Mouse (Mus musculus): ENCODE measurements around the gene Fbxl13. TPM values are rescaled to one million over a fixed set of nuclear protein-coding genes. Genes with fewer than 3 reads are reported as not detected.
"Not testable (repeated sequence)": the region's sequence is repeated elsewhere in the genome, so short reads cannot be mapped to it uniquely, and the experiment has no call there.

Gene Fbxl13
- polyA plus RNA-seq, 1 experiment from 2014 or later: 0.40 TPM

DNA sequence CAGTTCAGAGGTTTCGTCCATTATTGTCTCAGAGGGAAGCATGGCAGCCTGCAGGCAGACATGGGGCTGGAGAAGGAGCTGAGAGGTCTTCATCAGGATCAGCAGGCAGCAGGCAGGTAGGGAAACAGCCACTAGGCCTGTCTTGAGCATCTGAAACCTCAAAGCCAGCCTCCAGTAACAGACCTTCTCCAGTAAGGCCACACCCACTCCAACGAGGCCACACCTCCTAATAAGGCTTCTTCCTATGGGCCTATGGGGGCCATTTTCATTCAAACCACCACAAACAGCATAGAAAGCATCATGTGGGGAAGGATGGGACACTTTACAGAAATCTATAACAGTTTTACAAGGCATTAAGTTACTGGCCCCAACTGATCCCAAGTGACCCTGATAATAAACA lies 5.3 kb upstream of the Fbxl13 start:
- no peak overlapping the region for H3K4me3 ChIP-seq
- peaks cover 11% of the 10 kb centered on the region for H3K4me1 ChIP-seq
- no peak for ATAC-seq (ENCODE audit: low FRiP score, low read depth)
- H3K27me3 ChIP-seq: no peaks in the 10 kb centered on the region
- no peaks in the 10 kb centered on the region for H3K9me3 ChIP-seq
- H3K27ac ChIP-seq (replicated peaks): no peak overlapping the region
- no peak overlapping the region for H3K9ac ChIP-seq (replicated peaks)
- 79% methylated on average over 2 of the region's 2 CpGs for WGBS
- no peak overlapping the region for H3K4me2 ChIP-seq (replicated peaks)
- H3K36me3 ChIP-seq: peaks cover 63% of the 10 kb centered on the region

DNA sequence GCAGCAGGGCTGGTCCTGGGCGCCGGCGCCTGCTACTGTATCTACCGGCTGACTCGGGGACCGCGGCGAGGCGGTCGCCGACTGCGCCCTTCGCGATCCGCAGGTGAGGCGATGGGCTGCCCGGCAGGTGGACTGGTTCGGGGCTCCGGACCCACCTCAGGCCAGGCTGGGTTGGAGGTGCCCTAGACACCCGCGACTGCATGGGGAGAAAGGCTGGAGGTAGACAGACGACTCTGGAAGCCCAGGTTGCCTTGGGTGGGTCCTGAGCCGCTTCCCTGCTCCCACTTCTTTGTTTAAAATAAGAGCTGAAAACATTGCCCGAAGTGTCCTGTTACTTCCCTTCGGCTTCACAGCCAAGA lies 678 bp upstream of the Fbxl13 start:
- peak overlapping the region; percentile 89 for H3K9ac ChIP-seq (replicated peaks)
- H3K36me3 ChIP-seq: peaks cover 31% of the 10 kb centered on the region
- peak overlapping the region; percentile 89 for H3K4me3 ChIP-seq
- H3K4me1 ChIP-seq: peaks cover 17% of the 10 kb centered on the region
- ATAC-seq (ENCODE audit: low FRiP score, low read depth): no peak
- no peaks in the 10 kb centered on the region for H3K9me3 ChIP-seq
- peak overlapping the region; percentile 94 for H3K27ac ChIP-seq (replicated peaks)
- peaks cover 12% of the 10 kb centered on the region for H3K27me3 ChIP-seq
- 0% methylated on average over 25 of the region's 25 CpGs for WGBS
- H3K4me2 ChIP-seq (replicated peaks): peak overlapping the region; percentile 74

DNA sequence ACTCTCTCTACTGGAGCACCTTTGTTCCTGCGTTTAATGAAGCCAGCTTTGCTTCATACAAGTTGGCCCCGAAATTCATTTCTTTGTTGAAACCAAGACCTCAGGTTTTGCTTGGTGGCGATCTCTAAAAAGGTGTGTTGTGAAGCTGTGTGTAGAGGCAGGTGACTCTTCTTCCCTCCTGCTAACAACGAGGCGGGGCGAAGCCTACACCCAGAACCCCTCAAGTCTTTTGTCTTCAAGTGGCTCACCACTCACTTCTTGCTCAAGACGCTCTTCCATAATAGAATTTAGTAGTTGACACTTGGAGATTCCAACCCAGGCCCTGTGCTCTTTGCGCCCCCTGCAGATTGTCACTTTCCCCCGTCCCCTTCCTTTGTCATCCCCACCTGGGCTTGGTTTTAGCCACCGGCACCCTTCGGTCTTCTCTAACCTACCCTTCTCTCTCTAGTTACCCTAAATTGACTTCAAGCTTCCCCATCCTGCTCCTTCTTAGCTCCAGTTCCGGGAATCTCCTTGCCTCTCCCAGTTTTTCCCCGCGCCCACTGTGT lies 469 bp downstream of the Fbxl13 start:
- Histone ChIP-seq H3K9ac (replicated peaks) (peak overlapping the region; percentile 43), H3K9me3 (no peaks in the 10 kb centered on the region), H3K4me3 (peak overlapping the region; percentile 89), H3K27ac (replicated peaks) (peak overlapping the region; percentile 94), H3K36me3 (peaks cover 20% of the 10 kb centered on the region), H3K27me3 (peaks cover 12% of the 10 kb centered on the region), H3K4me1 (peaks cover 17% of the 10 kb centered on the region), H3K4me2 (replicated peaks) (peak overlapping the region; percentile 74)
- no peak; the same call in 1 of the 2 replicates for ATAC-seq (ENCODE audit: low FRiP score, low read depth)
- 13% methylated on average over 14 of the region's 14 CpGs for WGBS

DNA sequence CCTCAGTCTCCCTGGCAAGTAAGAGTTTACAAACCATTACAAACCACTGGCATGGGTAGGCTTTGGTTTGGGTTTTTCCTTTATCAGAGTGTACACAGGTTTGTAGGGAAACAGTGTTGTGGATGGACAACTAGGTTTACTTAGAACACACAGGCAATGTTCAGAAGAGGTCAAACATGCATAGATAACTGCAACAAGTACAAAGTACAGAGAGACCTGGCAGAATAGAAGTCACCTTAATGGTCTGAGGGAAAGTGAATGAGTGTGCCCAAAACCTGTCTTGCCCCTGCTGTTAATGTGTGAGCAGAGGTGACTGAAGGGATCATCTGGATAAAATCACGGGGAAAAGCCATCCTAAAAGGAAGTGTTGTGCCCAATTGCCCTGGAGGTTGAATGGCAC lies 1.8 kb downstream of the Fbxl13 start:
- ATAC-seq (ENCODE audit: low FRiP score, low read depth): no peak
- WGBS: 41% methylated on average over 1 of the region's 1 CpGs
- peaks cover 8% of the 10 kb centered on the region for H3K36me3 ChIP-seq
- H3K4me3 ChIP-seq: no peak overlapping the region
- H3K9me3 ChIP-seq: no peaks in the 10 kb centered on the region
- H3K4me2 ChIP-seq (replicated peaks): no peak overlapping the region
- H3K27ac ChIP-seq (replicated peaks): no peak overlapping the region
- peaks cover 17% of the 10 kb centered on the region for H3K4me1 ChIP-seq
- H3K9ac ChIP-seq (replicated peaks): no peak overlapping the region
- peaks cover 12% of the 10 kb centered on the region for H3K27me3 ChIP-seq

DNA sequence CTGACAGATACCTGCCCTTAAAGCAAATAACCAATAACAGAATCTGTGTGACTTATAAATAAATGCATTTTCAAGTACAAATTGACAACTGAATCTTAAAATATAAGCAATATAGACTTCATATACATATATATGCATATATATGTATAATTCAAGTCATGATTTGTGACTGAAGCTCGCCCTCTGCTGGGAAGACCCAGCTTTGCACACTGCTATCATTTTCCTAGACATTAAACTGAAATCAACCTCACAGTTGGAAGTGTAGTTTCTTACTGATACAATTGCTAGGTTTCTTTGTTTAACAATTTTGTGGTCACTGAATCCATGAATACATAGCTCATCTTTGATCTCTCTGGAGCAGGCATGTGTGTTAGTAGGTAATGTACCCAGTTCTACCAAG lies 4.5 kb downstream of the Fbxl13 start:
- no peaks in the 10 kb centered on the region for H3K36me3 ChIP-seq
- H3K27ac ChIP-seq (replicated peaks): no peak overlapping the region
- peaks cover 12% of the 10 kb centered on the region for H3K27me3 ChIP-seq
- no peak overlapping the region for H3K4me2 ChIP-seq (replicated peaks)
- H3K9me3 ChIP-seq: no peaks in the 10 kb centered on the region
- ATAC-seq (ENCODE audit: low FRiP score, low read depth): no peak
- no peak overlapping the region for H3K9ac ChIP-seq (replicated peaks)
- no peak overlapping the region for H3K4me3 ChIP-seq
- WGBS: 3% methylated on average over 1 of the region's 1 CpGs
- peaks cover 6% of the 10 kb centered on the region for H3K4me1 ChIP-seq

DNA sequence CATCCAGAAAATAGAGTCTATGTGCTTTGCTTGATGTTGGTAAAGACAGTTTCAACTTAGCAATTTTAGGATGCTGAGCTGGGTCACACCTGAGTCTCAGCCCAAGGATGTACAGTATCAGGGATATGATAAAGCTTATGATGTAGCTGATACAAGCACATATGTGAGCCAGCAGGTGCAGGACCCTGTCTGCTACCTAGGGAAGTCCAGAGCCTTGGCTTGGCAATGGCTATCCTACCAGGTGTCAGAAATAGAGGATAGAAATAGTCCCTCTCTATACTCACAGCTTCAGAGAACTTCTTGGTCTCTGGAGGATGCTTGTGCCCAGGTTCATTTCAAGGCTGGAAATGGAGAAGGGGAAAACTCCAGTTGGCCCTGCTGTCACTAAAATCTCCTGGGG lies 19.5 kb downstream of the Fbxl13 start:
- no peak for ATAC-seq (ENCODE audit: low FRiP score, low read depth)
- H3K9me3 ChIP-seq: no peaks in the 10 kb centered on the region
- H3K4me1 ChIP-seq: no peaks in the 10 kb centered on the region
- H3K9ac ChIP-seq (replicated peaks): no peak overlapping the region
- no peaks in the 10 kb centered on the region for H3K27me3 ChIP-seq
- no peak overlapping the region for H3K27ac ChIP-seq (replicated peaks)
- no peak overlapping the region for H3K4me3 ChIP-seq
- H3K36me3 ChIP-seq: no peaks in the 10 kb centered on the region
- H3K4me2 ChIP-seq (replicated peaks): no peak overlapping the region

DNA sequence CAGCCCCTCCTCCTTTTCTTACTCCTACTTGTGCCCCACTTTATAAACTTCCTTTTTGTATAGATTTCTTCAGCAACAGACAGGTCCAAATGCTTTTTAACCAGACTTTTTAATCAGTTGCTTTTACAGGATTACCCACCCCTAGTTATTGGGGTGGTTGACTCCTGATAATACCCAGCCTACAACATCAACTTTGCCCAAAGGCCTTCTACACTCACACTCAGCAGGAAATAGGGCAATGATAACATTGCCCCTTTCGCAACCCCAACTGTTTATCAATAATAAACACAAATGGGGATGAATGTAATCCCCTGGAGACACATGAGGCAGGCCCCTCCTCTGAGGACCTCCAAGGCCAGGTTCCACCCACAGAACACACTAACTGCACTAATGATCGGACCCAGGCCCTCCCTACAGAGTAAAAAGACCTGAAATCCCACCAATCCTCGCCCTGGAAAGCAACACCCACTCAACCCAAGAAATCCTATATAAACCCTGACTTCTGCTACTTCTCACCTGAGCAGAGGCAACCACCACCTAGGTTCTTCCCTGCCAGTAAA lies 28.9 kb downstream of the Fbxl13 start:
- Histone ChIP-seq H3K36me3 (no peaks in the 10 kb centered on the region), H3K27ac (replicated peaks) (no peak overlapping the region), H3K27me3 (no peaks in the 10 kb centered on the region), H3K9me3 (no peaks in the 10 kb centered on the region), H3K9ac (replicated peaks) (no peak overlapping the region), H3K4me1 (no peaks in the 10 kb centered on the region), H3K4me3 (no peak overlapping the region), H3K4me2 (replicated peaks) (no peak overlapping the region)
- ATAC-seq (ENCODE audit: low FRiP score, low read depth): no peak
- 76% methylated on average over 3 of the region's 3 CpGs for WGBS

DNA sequence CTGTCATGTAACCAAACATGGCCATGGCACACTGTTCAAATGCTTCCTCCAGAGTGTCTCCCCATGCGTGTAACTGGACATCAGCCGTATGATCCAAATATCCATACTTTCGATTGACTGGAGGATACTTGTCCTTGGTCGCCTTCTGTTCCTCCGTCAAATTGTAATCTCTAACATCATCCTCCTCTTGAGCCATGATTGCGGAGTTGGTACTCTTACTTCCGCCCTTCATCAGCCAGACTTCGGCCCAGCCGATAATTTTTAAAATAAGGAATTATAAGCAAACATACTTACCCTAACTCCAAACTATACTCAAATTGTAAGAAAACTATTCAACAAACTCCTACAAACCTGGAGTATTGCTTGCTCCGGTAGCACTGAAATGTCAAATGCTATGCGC lies 31.1 kb downstream of the Fbxl13 start:
- not testable (repeated sequence) for H3K36me3 ChIP-seq; H3K9ac ChIP-seq (replicated peaks); H3K4me1 ChIP-seq; H3K4me3 ChIP-seq; H3K27ac ChIP-seq (replicated peaks); ATAC-seq (ENCODE audit: low FRiP score, low read depth); H3K9me3 ChIP-seq; H3K27me3 ChIP-seq; H3K4me2 ChIP-seq (replicated peaks)
- 96% methylated on average over 11 of the region's 11 CpGs for WGBS

DNA sequence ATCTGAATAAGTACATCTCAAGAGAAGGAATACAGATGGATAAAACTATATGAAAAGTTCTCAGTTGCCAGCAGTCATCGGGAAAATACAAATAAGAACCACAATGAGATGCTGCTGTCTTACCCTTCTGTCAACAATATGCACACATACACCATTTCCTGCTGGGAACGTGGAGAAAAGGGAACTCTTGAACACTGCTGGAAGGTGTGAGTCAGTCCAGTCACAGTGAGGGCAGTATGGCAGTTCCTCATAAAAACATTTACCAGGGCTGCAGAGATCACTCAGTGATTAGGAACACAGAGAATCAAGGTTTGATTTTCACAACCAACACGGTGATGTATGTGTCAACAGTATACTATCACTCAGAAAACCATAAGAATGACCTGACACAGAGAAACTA lies 34.4 kb downstream of the Fbxl13 start:
- Histone ChIP-seq H3K9me3 (no peaks in the 10 kb centered on the region), H3K27ac (replicated peaks) (no peak overlapping the region), H3K4me3 (no peak overlapping the region), H3K9ac (replicated peaks) (no peak overlapping the region), H3K4me1 (no peaks in the 10 kb centered on the region), H3K36me3 (no peaks in the 10 kb centered on the region), H3K4me2 (replicated peaks) (no peak overlapping the region), H3K27me3 (no peaks in the 10 kb centered on the region)
- no peak for ATAC-seq (ENCODE audit: low FRiP score, low read depth)
- 88% methylated on average over 3 of the region's 3 CpGs for WGBS

DNA sequence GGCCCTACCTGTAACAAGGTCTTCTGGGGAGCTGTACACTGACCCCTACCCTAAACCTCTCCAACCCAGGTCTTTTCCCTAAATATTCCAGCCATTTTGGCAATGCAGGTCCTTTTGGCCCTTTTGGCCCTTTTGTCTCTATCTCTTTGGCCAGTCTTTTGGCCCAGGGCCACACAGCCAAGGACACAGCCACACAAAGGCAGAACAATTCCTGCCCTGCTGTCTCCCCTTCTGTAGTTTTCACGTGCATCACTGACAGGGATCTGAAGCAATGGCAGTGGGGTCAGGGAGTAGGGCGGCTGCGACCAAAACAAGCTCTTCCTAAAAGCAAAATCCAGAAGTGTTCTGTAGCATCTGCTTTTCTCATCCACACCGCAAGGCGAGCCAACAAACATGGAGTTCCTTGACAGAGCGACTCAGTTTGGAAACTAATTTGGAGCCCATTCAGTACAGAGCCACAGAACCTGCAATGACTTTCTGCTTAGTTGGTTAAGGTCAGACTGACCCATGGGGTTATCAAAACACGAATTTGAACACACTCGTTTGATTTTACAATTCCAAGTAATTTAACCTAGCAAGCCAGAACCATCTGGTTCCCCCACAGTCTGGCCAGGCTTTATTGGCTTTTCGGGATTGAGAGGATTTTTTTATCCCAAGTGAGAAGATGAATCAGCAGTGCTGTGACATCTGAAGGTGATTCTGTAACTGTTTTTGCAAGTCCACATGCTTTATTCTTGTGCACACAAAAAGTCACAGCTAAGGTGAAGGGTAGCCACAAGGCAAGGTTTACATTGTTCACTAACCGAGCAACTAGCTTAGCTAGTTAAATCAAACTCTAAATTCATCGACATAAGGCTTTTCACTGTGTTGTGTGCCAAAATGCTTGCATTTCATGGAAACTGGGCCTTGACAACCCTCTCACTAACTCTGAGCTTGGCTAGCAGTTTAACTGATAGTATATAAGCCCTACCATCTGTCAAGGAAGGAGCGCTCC lies 36.8 kb downstream of the Fbxl13 start:
- no peaks in the 10 kb centered on the region for H3K27me3 ChIP-seq
- no peak overlapping the region for H3K4me2 ChIP-seq (replicated peaks)
- H3K9ac ChIP-seq (replicated peaks): no peak overlapping the region
- H3K36me3 ChIP-seq: no peaks in the 10 kb centered on the region
- no peak for ATAC-seq (ENCODE audit: low FRiP score, low read depth)
- no peaks in the 10 kb centered on the region for H3K4me1 ChIP-seq
- H3K9me3 ChIP-seq: no peaks in the 10 kb centered on the region
- WGBS: 77% methylated on average over 12 of the region's 12 CpGs
- H3K4me3 ChIP-seq: no peak overlapping the region
- no peak overlapping the region for H3K27ac ChIP-seq (replicated peaks)

DNA sequence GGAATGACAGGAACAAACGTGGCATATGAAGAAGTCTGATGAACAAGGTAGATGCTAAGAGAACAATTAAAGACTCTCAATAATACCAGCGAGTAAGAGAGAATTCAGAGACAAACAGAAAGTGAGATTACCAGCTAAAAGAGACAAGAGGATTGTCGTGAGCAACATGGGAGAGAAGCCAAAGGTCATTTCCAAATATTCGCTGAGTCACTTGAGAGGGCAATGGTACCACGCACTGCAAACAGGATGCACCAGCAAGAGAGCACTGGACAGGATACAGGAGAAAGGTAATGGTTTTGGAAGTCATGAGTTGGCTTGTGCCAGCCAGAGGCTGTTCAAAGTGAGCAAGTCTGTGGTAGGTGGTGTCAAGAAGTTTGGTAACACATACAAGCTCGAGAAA lies 39.5 kb downstream of the Fbxl13 start:
- Histone ChIP-seq H3K36me3 (no peaks in the 10 kb centered on the region), H3K27me3 (no peaks in the 10 kb centered on the region), H3K9me3 (no peaks in the 10 kb centered on the region), H3K4me2 (replicated peaks) (no peak overlapping the region), H3K27ac (replicated peaks) (no peak overlapping the region), H3K4me3 (no peak overlapping the region), H3K4me1 (no peaks in the 10 kb centered on the region), H3K9ac (replicated peaks) (no peak overlapping the region)
- WGBS: 76% methylated on average over 6 of the region's 6 CpGs
- no peak for ATAC-seq (ENCODE audit: low FRiP score, low read depth)

DNA sequence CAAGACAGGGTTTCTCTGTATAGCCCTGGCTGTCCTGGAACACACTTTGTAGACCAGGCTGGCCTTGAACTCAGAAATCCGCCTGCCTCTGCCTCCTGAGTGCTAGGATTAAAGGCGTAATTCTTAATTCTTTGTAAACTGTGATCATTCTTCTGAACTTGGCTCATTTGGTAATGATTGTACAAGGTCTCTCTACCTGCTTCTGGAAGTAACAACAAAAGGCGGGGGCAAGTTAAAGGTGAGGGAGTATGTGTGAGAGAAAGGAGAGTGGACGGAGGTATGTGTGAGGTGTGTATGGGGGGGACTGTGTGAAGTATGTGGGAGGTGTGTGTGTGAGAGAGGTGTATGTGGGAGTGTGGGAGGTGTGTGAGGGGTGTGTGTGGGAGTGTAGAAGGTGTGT lies 45.5 kb downstream of the Fbxl13 start:
- Histone ChIP-seq H3K27ac (replicated peaks) (no peak overlapping the region), H3K4me3 (no peak overlapping the region), H3K9ac (replicated peaks) (no peak overlapping the region), H3K4me2 (replicated peaks) (no peak overlapping the region), H3K4me1 (no peaks in the 10 kb centered on the region), H3K9me3 (no peaks in the 10 kb centered on the region), H3K27me3 (no peaks in the 10 kb centered on the region), H3K36me3 (no peaks in the 10 kb centered on the region)
- 93% methylated on average over 4 of the region's 4 CpGs for WGBS
- ATAC-seq (ENCODE audit: low FRiP score, low read depth): no peak
